Mouse (Mus musculus) spleen, adult 2 months (tissue): ENCODE measurements at regions not wholly inside any gene's neighbourhood (a gene's known extent, or its start where the extent isn't known, plus 50 kb on each side); places are given as distances from the start of the nearest gene placed in this dataset.

ENCODE experiments used
- DNase-seq, 2 experiments: peaks; one replicate each; pipeline versions ENCODE4 v3.0.0 to v3.0.0-alpha.2; 2012 to 2021; ENCODE audit warnings: low spot score in 2 of 2, low read depth in 1 of 2
- H3K27ac ChIP-seq: fragments of 200-500 bp; 2 replicates; pipeline ENCODE4 v1.5.1; 2012; ENCODE audit warnings: low read length, inconsistent platforms; ENCODE audit not compliant: insufficient read depth
- H3K27me3 ChIP-seq: fragments of 200-500 bp; 2 replicates; pipeline ENCODE4 v1.6.1; 2012; ENCODE audit warnings: mild to moderate bottlenecking, moderate library complexity, low read length, inconsistent platforms; ENCODE audit not compliant: control insufficient read depth, insufficient read depth
- H3K36me3 ChIP-seq: fragments of 200-500 bp; 2 replicates; pipeline ENCODE4 v1.6.1; 2012; ENCODE audit warnings: mild to moderate bottlenecking, low read length, inconsistent platforms; ENCODE audit not compliant: control insufficient read depth, insufficient read depth
- H3K4me1 ChIP-seq: fragments of 200-500 bp; 2 replicates; pipeline ENCODE4 v1.6.1; 2011; ENCODE audit warnings: inconsistent platforms; ENCODE audit not compliant: control insufficient read depth, insufficient read depth, insufficient read length
- H3K4me3 ChIP-seq: fragments of 200-500 bp; 2 replicates; pipeline ENCODE4 v1.5.1; 2011; ENCODE audit warnings: mild to moderate bottlenecking, inconsistent platforms; ENCODE audit not compliant: insufficient read depth, insufficient read length; ENCODE audit errors: extremely low read depth
- CTCF ChIP-seq: fragments of 200-500 bp; IDR thresholded peaks from 2 replicates; pipeline ENCODE4 v1.5.1; 2011; ENCODE audit warnings: mild to moderate bottlenecking, inconsistent platforms; ENCODE audit not compliant: insufficient read depth, insufficient read length, insufficient replicate concordance; ENCODE audit errors: extremely low read depth
- POLR2A ChIP-seq: fragments of 200-500 bp; IDR thresholded peaks from 2 replicates; pipeline ENCODE4 v1.6.1; 2011; ENCODE audit warnings: low read depth, low read length, inconsistent platforms
- WGBS: fragments of 180-500 bp; shearing (Covaris S2); methylation state at CpG from one replicate; pipeline ENCODE4 v1.1.7; 2018; 5-methylcytosine and 5-hydroxymethylcytosine counted together

DNA sequence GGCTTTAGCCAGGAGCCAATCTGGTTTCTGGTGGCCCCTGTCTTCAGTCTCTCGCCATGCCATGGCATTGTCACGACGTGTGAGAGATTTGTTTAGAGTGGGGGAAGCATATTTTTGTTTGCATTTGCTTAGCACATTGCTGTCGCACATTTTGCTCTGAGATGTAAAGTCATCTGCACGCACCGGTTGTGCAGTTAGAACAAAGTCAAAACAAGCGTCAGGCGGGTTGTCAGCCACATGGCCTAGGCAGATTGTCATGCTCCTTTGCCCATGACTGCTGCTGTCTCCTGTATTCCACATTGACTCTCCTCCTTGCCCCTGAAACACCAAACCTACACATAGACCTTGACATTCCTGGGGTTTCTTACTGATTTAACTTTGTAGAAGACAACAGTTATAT is 383.6 kb downstream of the Sorl1 start:
- Histone ChIP-seq H3K27me3 (no peaks in the 10 kb centered on the region), H3K36me3 (no peaks in the 10 kb centered on the region), H3K4me3 (no peak overlapping the region), H3K27ac (no peak overlapping the region), H3K4me1 (no peaks in the 10 kb centered on the region)
- DNase-seq = no peak
- 92% methylated on average over 8 of the region's 8 CpGs for WGBS
- TF ChIP-seq CTCF = no peak
- no peak for TF ChIP-seq POLR2A

DNA sequence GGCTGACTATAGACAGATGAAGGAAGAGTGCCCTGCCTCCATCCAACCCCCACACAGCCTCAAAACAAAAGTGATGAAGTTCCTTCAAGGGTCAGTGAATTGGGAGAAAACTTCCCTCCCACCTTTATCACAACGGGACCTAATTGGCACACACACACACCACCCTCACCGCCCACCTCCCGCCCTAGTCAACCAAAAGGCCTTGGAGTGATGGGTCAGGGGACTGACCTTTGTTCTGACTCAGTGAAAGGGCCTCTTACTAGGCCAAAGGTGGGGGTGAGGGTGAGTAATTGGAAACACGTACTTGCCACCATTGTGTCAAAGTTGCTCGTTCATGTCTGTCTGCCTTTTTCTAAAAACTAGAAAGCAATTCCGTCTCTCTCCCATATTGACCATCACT is 386.4 kb downstream of the Sorl1 start:
- TF ChIP-seq POLR2A (no peak), CTCF (no peak)
- Histone ChIP-seq H3K4me1 (no peaks in the 10 kb centered on the region), H3K4me3 (no peak overlapping the region), H3K27me3 (no peaks in the 10 kb centered on the region), H3K27ac (no peak overlapping the region), H3K36me3 (no peaks in the 10 kb centered on the region)
- no peak for DNase-seq
- 82% methylated on average over 6 of the region's 6 CpGs for WGBS

- Histone ChIP-seq H3K4me1 (no peaks in the 10 kb centered on the region), H3K36me3 (no peaks in the 10 kb centered on the region), H3K4me3 (no peak overlapping the region), H3K27ac (no peak overlapping the region), H3K27me3 (no peaks in the 10 kb centered on the region)
- WGBS = 44% methylated on average over 6 of the region's 6 CpGs
- TF ChIP-seq CTCF (no peak), POLR2A (no peak)
- no peak for DNase-seq
Measured at GRCm38 (mm10) chr9:41736881-41737280, 387.2 kb downstream of the Sorl1 start.

GRCm38 (mm10) chr9:41736234-41736859 is 387.8 kb downstream of the Sorl1 start:
- Histone ChIP-seq H3K27me3 (no peaks in the 10 kb centered on the region), H3K4me1 (no peaks in the 10 kb centered on the region), H3K36me3 (no peaks in the 10 kb centered on the region), H3K27ac (no peak overlapping the region), H3K4me3 (0 out of 2 replicates have a peak overlapping the region, but pooled peaks have one; percentile 7)
- WGBS = 10% methylated on average over 16 of the region's 16 CpGs
- DNase-seq = no peak
- TF ChIP-seq CTCF (no peak), POLR2A (no peak)

GRCm38 (mm10) chr9:41735448-41736233 is 388.5 kb downstream of the Sorl1 start:
- H3K4me3 ChIP-seq = 0 out of 2 replicates have a peak overlapping the region, but pooled peaks have one; percentile 7
- no peak for DNase-seq

GRCm38 (mm10) chr9:41734925-41735447 is 389.1 kb downstream of the Sorl1 start:
- Histone ChIP-seq H3K4me3 (no peak overlapping the region), H3K4me1 (no peaks in the 10 kb centered on the region), H3K36me3 (no peaks in the 10 kb centered on the region), H3K27me3 (no peaks in the 10 kb centered on the region), H3K27ac (no peak overlapping the region)
- no peak for TF ChIP-seq CTCF
- no peak for TF ChIP-seq POLR2A
- DNase-seq = no peak
- WGBS = 44% methylated on average over 8 of the region's 8 CpGs

More at GRCm38 (mm10) chr9:41735448-41736233, 388.5 kb downstream of the Sorl1 start:
- H3K4me1 ChIP-seq = no peaks in the 10 kb centered on the region
- no peak for TF ChIP-seq CTCF
- TF ChIP-seq POLR2A = no peak
- H3K27ac ChIP-seq = no peak overlapping the region
- H3K36me3 ChIP-seq = no peaks in the 10 kb centered on the region
- no peaks in the 10 kb centered on the region for H3K27me3 ChIP-seq
- WGBS = 5% methylated on average over 22 of the region's 22 CpGs
